Mouse (Mus musculus): Measurements from ENCODE around the gene Alx1.

Alx1 gene

DNA sequence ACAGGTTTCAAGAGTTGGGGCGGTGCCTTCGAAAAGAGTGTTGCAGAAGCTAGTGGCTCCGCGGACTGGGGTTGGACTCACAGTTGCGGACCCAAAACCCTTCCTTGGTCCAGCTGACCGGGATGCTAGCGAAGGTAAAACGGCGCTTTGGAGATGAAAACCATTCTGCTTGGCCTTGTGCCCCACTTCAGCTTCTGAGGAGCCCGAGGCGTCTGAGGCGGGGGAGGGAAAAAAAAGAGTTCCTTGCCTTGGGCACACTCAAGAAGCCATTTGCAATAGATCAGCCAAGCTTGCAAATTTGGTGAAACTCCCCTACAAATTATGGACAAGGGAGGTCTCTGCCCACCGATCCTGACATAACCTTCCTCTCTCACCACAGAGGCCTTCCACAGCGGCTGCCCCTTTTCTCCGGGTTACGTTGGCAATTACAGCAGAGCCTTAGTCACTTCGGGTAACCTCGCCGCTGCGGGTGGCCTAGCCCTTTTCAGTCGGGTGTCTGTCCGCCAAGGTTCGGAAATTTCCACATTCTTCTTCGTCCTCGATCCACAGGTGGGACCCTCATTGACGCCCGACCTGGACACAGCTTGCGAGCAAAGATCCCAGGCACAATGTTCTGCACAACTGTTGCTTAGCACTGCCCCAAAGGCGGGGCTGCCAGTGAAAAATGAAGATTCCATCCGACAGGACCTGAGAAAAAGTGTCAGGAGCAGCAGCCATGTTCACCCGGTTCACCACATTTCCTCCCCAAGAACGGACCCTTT lies at the start of gene Alx1:
Alx1 (minus strand) TSS at position 486 of the 761 bp plus-strand sequence.
- no peak for DNase-seq

DNA sequence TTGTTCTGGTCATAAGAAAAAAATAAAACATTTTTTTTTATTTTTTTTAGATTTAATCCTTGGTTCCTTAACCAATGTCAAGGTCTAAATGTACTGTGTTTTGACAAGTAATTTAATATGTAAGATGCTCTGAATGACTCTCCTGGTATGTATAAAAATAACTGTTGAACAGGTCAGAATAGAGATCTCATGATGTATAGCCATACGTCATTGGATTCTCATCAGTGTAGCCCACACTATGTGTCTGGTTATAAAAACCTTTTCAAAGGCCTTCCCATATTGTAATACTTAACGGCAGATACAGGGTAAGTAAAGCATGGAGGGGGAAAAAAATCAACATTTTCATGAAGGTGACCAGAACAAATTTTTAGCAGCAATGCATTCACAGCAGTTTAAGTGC lies 19.6 kb upstream of the Alx1 start:
- DNase-seq: no peak

DNA sequence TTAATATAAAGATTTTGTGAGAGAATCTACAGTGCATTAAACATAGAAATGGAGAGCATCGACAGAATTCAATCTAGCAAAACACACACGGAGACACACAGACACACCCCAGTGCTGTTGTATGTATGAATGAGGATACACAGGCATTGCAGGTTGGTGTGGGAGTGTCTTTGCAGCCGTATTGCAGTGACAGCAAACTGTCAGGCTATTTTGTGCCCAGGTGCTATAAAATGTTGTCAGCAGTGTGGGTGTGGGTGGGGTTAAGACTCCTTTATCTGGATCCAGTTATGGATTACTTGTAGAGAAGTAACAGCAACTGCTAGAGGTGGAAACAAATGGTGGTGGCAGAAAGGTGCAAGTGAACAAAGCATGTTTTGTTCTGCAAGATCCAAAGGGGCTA lies 16.6 kb upstream of the Alx1 start:
- no peak for DNase-seq

DNA sequence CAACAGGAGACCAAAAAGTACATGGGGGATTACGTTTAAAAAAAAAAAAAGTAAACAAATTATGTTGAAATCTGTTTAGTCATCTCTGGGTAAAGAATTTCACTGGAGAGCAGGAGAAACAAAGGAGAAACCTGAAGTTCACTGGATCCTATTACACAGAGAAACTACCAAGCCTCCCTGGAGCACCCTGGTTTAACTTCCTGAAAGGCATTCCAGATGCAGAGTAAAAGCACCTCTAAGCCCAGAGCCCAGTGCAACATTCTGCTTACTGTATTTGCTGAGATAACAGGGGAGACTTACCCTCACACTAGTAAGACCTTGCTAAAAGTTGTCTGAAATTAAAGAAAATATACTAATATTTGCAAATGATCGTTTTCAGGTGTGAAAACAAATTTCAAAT lies 15.0 kb upstream of the Alx1 start:
- DNase-seq: no peak

DNA sequence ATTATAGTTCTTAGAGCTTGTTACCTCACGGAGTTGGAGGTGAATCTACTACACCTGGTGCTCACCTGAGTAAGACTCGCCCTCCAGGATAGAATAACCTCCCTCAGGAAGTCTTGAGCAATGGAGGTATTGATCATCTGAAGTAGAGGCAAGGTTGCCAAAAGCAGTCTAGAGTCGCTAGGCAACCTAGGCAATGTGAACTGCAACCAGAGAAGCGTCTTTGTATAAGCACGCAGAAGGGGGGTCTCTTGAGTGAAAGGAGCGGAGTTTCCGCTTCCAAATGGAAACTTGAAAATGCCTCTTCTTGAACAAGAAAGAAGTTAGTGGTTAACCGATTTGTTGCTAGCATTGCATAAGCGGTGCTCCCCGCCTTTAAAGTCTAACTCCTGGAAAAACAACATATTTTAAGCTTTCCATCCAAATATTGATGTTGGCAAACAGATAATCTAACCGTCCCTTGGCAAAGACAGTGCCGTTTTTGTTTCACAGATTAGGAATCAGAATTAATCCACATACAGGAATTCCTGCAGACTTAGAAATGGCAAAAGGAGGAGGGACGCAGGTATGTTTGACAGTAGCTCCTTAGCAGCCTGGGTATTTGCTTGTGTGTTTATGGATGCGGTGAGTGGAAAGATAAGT lies 5.1 kb upstream of the Alx1 start:
- DNase-seq: no peak

DNA sequence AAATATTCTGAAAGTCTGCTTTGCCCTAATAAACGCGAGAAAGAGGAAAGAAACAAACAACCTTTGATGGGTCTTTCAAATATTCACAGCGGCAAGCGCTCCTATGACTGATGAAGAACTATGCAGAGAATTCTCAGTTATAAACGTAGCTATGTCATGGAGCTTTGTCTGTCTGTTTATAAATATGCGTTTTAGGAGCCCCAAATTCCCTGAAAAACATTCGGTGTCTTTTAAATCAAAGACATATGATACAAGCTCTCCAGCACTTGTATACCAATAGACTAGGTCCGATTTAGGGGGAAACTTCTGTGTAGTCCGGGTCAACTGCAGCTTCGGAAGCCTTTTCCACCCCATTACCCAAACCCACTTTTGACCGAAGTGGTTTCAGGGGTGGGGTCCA lies 916 bp upstream of the Alx1 start:
- DNase-seq: no peak

DNA sequence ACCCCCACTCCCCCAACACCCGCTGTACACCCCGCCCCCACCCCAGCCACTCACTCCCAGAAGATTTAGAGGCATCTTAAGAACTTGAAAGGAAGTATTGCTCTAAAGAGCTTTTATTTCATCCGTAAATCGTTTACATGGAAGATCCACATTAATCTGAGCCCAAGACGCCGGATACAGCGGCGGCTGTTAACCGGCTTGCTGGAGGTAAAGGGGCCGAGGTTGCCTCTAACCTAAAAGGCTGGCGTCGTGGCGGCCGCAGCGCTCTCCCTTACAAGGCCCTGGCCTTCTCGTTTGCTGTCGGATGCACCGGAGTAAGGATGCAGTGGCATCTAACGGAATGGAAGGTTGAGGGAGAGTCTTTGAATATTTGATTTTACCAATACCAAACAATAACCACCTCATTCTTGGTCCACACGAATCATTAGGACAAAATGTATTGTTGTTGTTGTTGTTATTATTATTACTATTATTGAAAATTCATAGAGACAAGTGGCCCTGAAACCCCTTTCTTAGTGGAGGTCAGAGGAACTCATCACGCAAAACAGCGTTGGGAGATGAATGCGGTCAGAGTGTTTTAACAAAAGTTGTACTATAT lies 784 bp downstream of the Alx1 start:
- DNase-seq: no peak

DNA sequence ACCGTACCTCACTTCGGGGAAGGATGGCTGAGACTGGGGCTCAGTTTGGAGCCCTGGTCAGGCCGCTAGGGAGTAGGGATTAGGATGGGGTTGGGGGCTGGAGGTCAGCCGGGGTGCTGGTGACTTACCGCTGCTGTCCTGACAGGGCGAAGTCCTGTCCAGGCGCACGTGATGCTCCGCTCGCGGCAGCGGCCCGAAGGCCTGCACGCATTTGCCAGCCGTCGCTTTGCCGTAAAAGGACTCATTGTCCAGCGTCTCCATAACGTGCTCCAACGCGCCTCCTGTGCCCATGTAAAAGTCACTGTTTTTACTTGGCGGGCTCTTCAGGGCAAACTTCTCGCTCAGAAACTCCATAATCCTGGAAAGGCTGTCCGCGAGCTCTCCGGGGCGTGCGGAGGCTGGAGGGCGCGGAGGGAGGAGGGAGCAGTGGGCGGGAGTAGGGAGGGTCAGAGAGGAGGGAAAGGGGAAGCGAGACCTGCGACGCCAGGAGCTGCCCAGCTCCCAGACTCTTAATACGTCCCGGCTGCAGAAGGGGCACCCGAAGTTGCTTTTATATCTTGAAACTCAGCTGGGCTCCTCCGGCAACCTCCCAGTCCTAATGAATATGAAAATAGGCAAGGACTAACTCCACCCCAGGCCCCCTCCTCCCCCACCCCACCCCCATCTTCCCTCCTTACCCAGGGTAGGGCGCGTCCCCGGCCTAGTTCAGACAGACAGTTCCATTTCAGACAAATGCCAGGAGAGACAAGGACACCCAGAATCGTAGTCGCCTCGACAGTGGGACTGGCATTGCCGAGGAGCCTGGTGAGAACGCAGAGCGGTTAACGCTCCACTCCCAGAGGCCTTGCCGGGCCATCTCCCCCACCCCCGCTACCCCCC lies 1.5 kb downstream of the Alx1 start:
- DNase-seq: no peak

DNA sequence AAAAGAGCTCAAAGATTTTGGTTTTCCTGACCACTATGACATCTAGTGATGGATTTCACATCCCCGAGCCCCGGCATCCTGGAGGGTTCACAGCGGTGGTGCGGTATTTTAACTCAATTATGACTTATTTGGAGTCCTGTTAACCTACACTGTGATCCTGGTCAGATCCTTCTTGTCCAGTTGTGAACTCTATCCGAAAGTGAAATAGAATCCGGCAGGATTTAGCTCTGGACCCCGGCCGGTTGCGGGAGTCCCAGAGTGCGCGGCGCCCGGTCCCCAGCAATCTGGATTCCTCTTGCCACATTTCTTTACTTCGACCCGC lies 2.1 kb downstream of the Alx1 start:
- no peak for DNase-seq

DNA sequence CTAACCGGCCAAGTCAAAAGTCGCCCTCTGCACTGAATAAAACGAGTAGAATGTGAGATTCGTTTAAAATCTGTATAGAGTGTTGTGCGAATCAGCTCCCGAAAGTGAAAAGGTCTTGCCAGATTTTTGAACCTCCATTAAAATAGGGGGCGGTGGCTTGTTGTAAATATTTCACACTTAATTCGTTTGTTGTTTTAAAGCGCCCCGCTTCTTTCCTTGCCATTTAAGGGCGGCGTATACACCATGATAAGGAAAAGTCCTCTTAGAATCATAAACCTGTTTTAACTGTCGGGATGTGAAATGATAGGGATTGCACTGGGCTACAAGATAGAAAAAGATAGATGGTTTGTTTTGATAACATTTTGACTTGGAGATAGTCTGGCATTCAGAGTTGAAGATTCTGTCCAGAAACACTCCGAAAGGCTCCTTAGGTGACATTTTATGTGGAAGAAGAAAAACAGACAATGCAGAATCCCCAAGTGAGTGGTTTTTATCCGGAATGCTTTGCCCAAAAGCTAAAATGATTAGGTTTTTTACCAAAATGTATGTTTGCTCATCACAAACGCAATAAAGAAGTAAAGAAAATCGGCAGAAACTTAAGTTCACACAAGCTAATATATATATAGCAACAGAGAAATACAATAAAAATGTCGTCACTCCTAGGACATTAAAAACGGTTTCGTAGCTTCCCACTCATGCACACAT lies 2.6 kb downstream of the Alx1 start:
- no peak for DNase-seq

DNA sequence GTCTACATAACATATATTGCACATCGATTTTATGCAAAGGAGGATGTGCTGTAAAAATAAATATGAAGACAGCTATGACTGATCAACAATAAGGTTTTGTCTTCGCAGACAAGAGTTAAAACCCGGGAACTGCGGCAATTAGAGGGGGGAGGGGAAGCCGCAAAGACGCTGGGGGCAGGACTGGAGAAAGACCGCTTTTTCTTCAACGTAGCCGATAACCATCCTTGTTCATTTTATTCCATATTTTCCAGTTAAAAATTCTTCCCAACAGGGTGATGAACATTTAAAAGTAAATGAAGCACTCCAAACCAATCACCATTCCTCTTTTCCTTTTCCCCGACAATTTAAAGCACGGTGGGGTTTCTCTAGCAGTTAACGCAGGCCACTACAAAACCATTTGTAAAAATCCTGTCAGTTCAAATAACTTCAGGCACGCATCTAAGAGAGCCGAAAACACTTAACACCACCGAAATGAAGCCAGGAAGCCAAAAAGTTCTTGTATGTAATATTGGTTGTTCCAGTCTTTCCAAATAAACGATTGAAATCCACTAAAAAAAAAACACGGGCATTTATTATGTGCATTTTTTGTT lies 3.3 kb downstream of the Alx1 start:
- no peak for DNase-seq

DNA sequence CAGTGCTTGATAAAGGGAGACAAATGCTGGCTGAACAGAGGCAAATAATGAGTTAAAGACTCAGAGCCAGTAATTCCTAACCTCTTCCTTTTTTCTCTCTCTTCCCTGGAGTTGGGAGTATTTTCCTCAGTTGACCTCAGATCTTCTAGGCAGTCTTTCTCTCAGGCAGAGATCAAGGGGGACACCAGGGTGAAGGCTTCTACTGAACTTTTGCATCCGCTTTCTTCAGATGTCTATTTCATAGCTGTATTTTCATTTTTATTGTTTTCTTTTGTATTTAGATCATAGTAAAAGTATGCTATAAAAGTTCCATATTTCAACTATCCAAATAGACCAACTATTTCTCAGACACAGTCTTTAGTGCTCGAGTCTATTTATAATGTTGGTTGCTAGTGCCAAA lies 27.5 kb downstream of the Alx1 start:
- no peak for DNase-seq

DNA sequence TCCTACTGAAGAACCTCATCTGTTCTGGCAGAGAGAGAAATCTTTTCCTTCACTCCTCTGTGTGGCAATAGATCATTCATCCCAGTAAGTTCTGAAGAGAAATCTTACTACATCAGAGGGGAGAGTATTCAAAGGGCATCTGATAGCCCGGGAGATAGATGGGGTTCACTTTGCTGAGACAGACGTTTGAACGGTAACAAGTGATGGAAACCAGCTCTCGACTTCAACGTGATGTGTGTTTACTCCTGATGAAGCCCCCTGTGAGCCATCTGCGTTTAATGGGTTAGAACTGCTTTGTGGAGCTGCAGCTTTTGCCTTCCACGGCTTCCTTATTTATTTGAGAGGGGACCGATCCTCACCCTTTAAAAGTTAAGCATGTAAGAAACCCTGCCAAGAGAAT lies 29.1 kb downstream of the Alx1 start:
- DNase-seq: no peak

DNA sequence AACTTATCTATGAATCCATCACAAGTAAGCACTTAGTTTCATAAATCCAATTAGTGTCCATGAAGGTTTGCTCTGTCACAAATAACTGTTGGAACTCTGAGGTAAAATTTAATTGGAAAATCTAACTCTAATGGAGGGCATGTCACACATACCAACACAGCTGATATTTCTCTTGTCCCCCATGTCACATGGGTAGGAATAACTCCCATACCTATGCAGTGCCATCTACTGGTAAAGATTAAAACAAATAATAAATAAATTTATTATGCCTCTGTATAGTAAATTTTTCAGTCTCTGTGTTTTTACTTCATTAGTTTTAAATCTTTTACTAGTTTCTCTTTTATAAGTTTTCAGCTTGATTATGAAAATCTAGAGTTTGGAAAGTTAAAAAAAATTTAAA lies 30.4 kb downstream of the Alx1 start:
- DNase-seq: no peak

DNA sequence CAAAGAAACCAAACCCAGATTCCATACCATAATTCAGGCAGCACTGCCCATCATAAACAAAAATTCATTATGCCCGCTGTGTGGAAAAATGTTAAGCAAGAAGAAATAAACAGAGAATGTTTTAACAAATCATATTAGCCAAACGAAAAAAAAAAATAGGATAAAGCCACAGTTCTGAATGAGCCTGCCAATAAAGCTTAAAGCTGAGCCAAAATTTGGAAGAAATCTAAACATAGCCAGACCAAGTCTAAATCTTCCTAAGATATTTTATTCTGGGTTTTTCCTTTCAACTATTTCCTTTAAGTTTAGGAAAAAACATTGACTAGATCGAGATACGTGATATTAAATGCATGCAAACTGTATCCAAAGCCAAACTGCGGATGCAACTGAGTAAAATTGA lies 54.9 kb downstream of the Alx1 start:
- DNase-seq: no peak

DNA sequence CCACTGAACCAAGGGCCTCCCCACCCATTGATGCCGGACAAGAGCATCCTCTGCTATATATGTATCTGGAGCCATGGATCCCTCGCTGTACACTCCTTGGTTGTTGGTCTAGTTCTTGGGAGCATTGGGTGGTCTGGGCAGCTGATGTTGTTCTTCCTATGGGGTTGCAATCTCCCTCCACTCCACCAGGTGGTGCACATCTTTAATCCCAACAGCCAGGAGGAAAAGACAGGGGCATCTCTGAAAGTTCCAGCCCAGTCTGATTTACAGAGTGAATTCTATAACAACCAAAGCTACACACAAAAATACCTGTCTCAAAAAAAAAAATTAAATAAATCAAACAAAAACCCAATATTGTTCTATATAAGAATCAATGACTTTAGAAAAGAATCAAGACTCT lies 70.4 kb downstream of the Alx1 start:
- DNase-seq: no peak
